16 mouse cellular contexts compared by ENCODE assay signal in the genomic region with DNA sequence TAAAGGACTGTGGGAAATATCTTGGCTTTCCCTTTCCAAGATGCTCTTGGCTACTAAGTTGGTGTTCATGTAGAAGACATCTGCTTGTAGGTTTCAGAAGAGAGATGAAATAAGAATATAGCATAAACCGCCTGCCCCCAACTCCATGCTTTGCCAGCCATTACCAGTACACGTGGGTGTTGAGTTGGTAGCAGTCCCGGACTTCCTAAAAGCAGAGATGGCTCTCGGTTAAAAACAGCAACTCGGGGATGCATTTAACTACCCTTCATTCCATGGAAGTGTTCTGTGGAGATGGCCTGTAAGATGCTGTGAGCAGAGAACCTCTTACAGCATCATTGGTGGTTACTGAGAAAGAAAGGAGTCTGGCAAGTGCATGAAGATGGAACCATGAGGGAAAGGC. TPM values are rescaled to one million over a fixed set of nuclear protein-coding genes. Genes with fewer than 3 reads are reported as not detected.
DNase-seq lines count a peak whose midpoint lies in the region.
"Had no signal": no experiment of that assay in that cellular context is flagged by ENCODE, and none has a peak within 500 bp of the region (broad histone marks: within the 10 kb centered on the region; RNA-seq: fewer than 3 reads in every experiment).

No protein-coding gene starts in this region.

- no peaks in the 10 kb centered on the region for H3K4me1 ChIP-seq in limb, embryonic 10.5 days
- H3K4me1 ChIP-seq: heart, embryonic 12.5 days; limb, embryonic 13.5 days; liver, embryonic 15.5 days; neural tube, embryonic 12.5 days had no signal

- no peaks in the 10 kb centered on the region for H3K36me3 ChIP-seq in limb, embryonic 10.5 days
- H3K36me3 ChIP-seq: heart, embryonic 12.5 days; limb, embryonic 13.5 days; liver, embryonic 15.5 days; neural tube, embryonic 12.5 days had no signal

- H3K27ac ChIP-seq in limb, embryonic 10.5 days = no peak overlapping the region
- H3K27ac ChIP-seq: limb, embryonic 13.5 days; liver, embryonic 15.5 days; neural tube, embryonic 12.5 days had no signal

- no peaks in the 10 kb centered on the region for H3K27me3 ChIP-seq in limb, embryonic 10.5 days (ENCODE audit: low read depth, poor library complexity, severe bottlenecking)
- H3K27me3 ChIP-seq: heart, embryonic 12.5 days; limb, embryonic 13.5 days; liver, embryonic 15.5 days; neural tube, embryonic 12.5 days had no signal

- no peak overlapping the region for H3K4me3 ChIP-seq in limb, embryonic 10.5 days
- H3K4me3 ChIP-seq: heart, embryonic 12.5 days; limb, embryonic 13.5 days; liver, embryonic 15.5 days; neural tube, embryonic 12.5 days had no signal

- intact Hi-C loops in left cerebral cortex, postnatal 10 days (cut with DNase I) = loop anchor here (5.0 kb wide), 1 partner anchor 49 kb away; no protein-coding TSS in a partner anchor

- no peaks in the 10 kb centered on the region for H3K9me3 ChIP-seq in limb, embryonic 10.5 days (replicated peaks)
- H3K9me3 ChIP-seq: heart, embryonic 12.5 days; limb, embryonic 13.5 days; liver, embryonic 15.5 days had no signal

- peak; percentile 35 to 70 for DNase-seq in frontal cortex, postnatal 10 days (ENCODE audit: low spot score in 2 of 2)
- DNase-seq in layer of hippocampus, adult 9-10 months (ENCODE audit: low spot score) = peak; percentile 59
- DNase-seq in left cerebral cortex, postnatal 10 days (ENCODE audit: extremely low spot score in 1 of 2, low spot score in 2 of 2) = peak; percentile 56 to 75
- peak; percentile 80 to 91 for DNase-seq in right cerebral cortex, postnatal 36 days (ENCODE audit: low spot score in 2 of 2)
- DNase-seq in spleen, postnatal 14 days (ENCODE audit: low spot score in 2 of 2) = no peak
- no peak for DNase-seq in limb, embryonic 10.5 days (ENCODE audit: low spot score)
- DNase-seq in thymus, adult 18-20 months = no peak
- DNase-seq: cerebellum, adult 2 months; gastrocnemius, postnatal 25 days; heart, postnatal 36 days; kidney, adult 9 months had no signal

- WGBS in limb, embryonic 10.5 days = 92% methylated on average over 5 of the region's 5 CpGs

RNA-seq across cellular contexts. Expression of a gene that starts 52.6 kb away (rescaled TPM):
- total RNA-seq in left cerebral cortex, postnatal 10 days (2021) = 100 to 1,000 TPM; 250 to 256 TPM
- polyA plus RNA-seq in limb, embryonic 10.5 days (2016; fragmentation: Nextera tagmentation; extraction: Ambion mirVana) = not detected in 2 replicates
- polyA plus RNA-seq: forebrain, embryonic 11.5 days had no signal

Comparison
In these comparisons a context has a peak if more than half of its experiments do, and no peak if none do; other contexts are left out.
1. DNase-seq: peak in frontal cortex, postnatal 10 days (2 of 2), layer of hippocampus, adult 9-10 months (single experiment), left cerebral cortex, postnatal 10 days (2 of 2) and right cerebral cortex, postnatal 36 days (2 of 2); none in spleen, postnatal 14 days (0 of 2), limb, embryonic 10.5 days (single experiment) and thymus, adult 18-20 months (0 of 2).